Mouse (Mus musculus): ENCODE results near the gene Rnf111.

Gene Rnf111

DNA sequence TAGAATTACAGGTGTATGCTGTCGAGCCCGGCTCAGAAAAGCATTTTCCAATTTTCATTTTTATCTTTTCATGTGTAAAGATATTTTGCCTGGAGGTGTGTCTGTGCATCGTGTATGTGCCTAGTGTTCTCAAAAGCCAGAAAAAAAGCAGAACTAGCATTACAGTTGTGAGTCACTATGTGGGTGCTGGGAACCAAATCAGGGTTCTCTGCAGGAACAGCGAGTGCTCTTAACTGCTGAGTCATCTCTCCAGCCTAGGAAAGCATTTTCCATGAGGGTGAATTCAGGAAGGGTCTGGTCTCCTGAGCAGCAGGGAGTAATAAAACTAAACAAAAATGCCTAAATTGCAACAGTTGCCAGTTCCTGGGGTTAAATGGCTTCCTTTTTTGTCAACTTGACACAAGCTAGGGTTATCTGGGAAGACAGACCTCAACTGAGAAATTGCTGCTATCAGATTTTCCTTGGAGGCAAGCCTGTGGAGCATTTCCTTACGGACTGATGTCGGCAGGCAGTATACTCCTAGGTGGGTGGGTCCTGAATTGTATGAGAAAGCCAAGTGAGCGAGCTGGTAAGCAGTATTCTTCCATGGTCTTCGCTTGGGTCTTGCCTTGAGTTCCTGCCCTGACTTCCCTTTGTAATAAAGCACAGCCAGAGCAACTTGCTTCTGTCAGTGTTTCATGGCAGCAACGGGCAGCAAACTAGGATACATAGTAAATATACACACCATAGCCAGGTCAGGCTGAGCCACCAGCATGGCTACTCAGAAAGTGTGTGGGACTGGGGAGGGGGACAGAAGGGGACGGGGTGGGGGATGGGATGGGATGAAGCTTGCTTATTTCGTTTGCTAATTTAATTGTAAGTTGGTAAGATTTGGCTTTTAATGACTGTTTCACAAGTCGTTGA, 111.6 kb downstream of the Rnf111 start:
- DNase-seq: no peak

DNA sequence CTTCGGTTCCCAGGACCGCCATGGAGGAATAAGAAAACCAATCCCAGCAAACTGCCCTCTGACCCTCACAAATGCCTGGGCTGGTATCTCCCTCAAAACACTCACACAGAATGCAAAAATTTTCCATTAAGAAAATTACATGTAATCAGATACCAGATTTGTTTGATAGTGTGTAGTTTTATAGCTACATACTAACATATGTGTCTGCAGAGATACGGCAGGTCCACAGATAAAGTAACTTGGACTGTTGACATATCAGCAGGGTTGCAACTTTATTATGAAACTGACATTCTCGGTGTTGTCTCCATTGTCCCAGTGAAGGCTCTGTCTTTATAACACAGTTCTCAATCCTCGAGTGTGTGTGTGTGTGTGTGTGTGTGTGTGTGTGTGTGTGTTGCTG, 112.5 kb downstream of the Rnf111 start:
- DNase-seq: no peak

DNA sequence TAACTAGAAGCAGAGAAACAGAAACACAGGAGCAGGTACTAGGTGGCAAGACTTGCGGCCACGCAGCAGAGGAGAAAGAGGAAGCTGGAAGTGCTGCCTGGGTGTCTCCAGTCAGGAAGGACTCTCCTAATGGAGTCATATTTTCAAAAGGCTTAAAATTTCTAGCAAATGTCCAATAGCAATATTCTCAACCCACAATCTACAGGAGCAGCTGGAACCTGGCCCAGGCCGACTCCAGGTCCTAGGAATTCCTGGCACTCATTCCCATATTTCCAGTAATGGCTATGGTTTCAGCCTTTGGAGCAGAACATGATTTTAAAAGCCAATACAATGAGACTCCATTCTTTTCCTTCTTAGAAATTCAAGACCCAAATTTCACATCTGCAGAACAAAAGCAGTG, 114.0 kb downstream of the Rnf111 start:
- DNase-seq: no peak

GRCm38 (mm10) chr9:70387410-70388119, 116.0 kb downstream of the Rnf111 start:
- DNase-seq: no peak

DNA sequence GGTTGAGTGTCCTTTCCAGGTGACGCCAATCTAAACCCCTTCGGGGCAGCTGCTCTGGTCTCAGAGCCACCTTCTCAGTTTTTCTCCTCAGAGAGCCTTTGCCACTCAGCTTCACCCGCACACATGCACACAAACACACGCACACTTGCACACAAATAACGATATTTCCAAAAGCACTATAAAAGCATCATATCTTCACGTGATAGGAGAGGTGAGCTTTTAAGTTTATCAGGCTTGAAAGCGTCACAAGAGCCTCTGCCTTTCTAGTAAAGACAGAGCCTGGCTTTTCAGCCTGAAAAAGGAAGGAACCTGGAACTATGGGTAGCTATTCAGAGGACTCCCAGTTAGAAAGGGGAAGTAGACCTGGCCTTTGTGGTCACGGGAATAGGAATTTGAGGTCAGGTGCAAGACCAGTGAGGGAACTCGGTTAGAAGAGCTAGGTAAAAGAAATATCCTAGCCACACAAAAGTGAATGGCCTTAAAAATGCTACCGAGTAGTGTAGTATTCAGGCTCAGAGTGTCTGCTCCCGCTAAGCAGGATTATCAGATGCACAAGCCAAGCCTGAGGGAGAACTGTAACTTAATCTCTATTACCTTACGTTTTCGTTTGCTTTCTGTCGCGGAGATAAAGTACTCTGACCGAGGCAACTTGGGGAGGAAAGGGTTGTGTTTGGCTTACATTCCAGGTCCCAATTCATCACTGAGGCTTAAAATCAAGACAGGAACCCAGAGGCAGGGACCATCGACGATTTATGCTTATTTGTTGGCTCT, 118.4 kb downstream of the Rnf111 start:
- DNase-seq: no peak

- no peak for DNase-seq
Measured at GRCm38 (mm10) chr9:70384494-70384893, 119.0 kb downstream of the Rnf111 start.

- DNase-seq: no peak
Measured at GRCm38 (mm10) chr9:70383750-70384149, 119.8 kb downstream of the Rnf111 start.

DNA sequence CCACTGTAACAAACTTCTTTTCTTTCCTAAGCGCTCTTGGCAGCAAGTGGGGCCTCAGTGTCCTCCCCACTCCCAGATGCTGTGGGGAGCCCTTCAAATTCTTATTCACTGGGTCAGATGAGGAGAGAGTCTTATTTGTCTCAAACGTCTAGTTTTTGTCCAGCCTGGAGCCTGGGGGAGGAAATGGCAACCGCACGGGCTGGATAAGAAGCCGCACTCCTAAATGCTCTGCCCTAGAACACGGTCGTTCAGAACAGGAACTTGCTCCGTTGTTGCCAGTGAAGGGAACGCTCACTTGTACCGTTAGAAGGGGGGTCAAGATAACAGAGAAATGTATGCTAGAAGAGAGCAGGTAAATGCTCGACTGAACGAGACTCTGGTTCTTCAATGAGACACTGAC, 121.4 kb downstream of the Rnf111 start:
- DNase-seq: no peak

DNA sequence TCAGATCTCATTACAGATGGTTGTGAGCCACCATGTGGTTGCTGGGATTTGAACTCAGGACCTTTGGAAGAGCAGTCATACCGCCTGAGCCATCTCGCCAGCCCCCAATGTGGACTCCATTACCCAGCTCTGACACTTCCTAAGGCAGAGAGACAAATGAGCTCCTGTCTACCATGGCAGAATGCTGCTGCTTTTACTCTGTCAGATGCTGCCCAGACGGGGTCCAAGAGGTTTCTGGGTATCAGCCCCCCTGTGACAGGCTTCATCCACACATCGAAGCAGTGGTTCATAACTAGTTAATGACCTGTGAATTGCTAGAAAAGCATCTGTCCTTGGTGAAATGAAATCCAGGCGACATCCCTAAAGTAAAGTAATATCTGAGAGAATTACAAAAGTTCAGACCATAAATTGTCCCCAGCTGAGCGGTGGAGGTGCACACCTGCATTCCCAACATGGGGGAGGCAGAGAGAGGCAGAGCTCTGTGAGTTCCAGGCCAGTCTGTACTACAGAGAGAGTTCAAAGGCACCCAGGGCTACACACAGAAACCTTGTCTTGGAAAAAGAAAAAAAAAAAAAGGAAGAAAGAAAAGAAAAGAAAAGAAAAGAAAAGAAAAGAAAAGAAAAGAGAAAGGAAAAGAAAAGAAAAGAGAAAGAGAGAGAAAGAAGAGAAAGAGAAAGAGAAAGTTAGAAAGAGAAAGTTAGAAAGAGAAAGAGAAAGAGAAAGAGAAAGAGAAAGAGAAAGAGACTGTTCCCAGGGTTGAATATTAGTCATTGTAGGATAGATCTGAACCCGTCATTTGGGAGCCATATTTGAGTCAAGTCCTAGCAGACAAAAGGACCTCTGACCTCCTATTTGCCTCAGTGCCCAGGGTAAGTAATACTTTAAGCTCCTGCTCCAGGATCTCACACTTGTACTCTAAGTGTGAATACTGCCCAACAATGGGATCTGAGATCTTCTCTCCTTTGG, 123.7 kb downstream of the Rnf111 start:
- no peak for DNase-seq
